Mouse (Mus musculus): ENCODE data around the gene Tceanc. TPM values are rescaled to one million over a fixed set of nuclear protein-coding genes. Genes with fewer than 3 reads are reported as not detected.

The Tceanc gene
- total and polyA plus RNA-seq, 3 experiments = 0.91 to 19.1 (median 12.6) TPM

DNA sequence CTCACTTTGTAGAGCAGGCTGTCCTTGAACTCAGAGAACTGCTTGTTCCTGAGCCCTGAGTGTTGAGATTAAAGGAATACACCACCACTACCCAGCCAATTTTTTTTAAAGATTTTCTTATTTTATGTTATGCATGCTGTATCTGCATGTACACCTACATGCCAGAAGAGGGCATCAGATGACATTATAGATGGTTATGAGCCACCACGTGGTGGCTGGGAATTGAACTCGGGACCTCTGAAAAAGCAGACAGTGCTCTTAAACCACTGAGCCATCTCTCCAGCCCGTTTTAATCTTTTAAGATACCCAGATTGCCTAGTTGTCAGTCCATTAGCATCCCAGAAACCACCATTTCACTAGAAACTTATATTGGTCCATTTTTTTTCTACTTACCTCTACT lies 64.0 kb downstream of the Tceanc start:
- Histone ChIP-seq H3K4me3 (ENCODE audit: low read depth, low read length) (no peak overlapping the region), H3K36me3 (replicated peaks) (peaks cover 49% of the 10 kb centered on the region), H3K9me3 (replicated peaks) (no peaks in the 10 kb centered on the region), H3K27me3 (ENCODE audit: insufficient read depth, low read length) (no peaks in the 10 kb centered on the region), H3K4me1 (ENCODE audit: insufficient read depth, low read depth, low read length) (no peaks in the 10 kb centered on the region)
- DNase-seq (ENCODE audit: low spot score) = no peak
- ATAC-seq (ENCODE audit: extremely low read depth, insufficient number of reproducible peaks, low FRiP score, poor library complexity, severe bottlenecking) = no peak
- TF ChIP-seq CTCF (IDR thresholded peaks at IDR 0.05; ENCODE audit: low read depth, low read length) (no peak), POLR2AphosphoS5 (IDR thresholded peaks at IDR 0.05; ENCODE audit: insufficient replicate concordance, low read depth, low read length) (no peak), GATA1 (IDR thresholded peaks at IDR 0.05; ENCODE audit: borderline replicate concordance, low read length) (no peak), GATA2 (IDR thresholded peaks at IDR 0.05; ENCODE audit: borderline replicate concordance, low read depth, low read length) (no peak), TAL1 (conservative IDR thresholded peaks at IDR 0.05; ENCODE audit: low read depth, low read length) (no peak)

DNA sequence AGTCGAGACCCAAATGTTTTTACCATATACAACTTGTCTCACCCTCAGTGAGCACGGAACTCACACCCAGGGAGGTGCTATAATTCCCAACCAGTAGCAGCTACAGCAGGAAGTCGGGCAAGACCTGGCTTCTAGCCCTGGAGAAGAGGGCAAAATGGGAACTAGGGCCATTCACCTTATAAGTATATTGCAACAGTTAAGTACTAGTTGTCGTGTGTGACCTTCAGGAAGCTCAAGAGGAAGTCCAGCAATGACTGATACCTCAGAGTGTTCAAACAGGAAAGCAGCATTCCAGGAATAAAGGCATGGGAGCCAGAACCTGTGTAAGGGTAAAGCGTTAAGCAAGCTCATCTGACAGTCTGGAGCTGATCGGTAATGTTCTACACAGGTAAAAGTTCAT lies 64.8 kb downstream of the Tceanc start:
- Histone ChIP-seq H3K4me3 (ENCODE audit: low read depth, low read length) (no peak overlapping the region), H3K27me3 (ENCODE audit: insufficient read depth, low read length) (no peaks in the 10 kb centered on the region), H3K4me1 (ENCODE audit: insufficient read depth, low read depth, low read length) (no peaks in the 10 kb centered on the region), H3K9me3 (replicated peaks) (no peaks in the 10 kb centered on the region), H3K36me3 (replicated peaks) (peaks cover 47% of the 10 kb centered on the region)
- no peak for TF ChIP-seq GATA2 (IDR thresholded peaks at IDR 0.05; ENCODE audit: borderline replicate concordance, low read depth, low read length)
- no peak for TF ChIP-seq GATA1 (IDR thresholded peaks at IDR 0.05; ENCODE audit: borderline replicate concordance, low read length)
- no peak for TF ChIP-seq POLR2AphosphoS5 (IDR thresholded peaks at IDR 0.05; ENCODE audit: insufficient replicate concordance, low read depth, low read length)
- no peak for TF ChIP-seq TAL1 (conservative IDR thresholded peaks at IDR 0.05; ENCODE audit: low read depth, low read length)
- TF ChIP-seq CTCF (IDR thresholded peaks at IDR 0.05; ENCODE audit: low read depth, low read length) = no peak
- no peak for ATAC-seq (ENCODE audit: extremely low read depth, insufficient number of reproducible peaks, low FRiP score, poor library complexity, severe bottlenecking)
- DNase-seq (ENCODE audit: low spot score) = no peak

Other genes with a start within 250 kb of the Tceanc start
- gene Trappc2, start 78.0 kb downstream of the Tceanc start, total RNA-seq (2014; fragmentation: Nextera tagmentation) = 11.7 and 14.0 TPM in 2 replicates
- gene Trappc2, start 78.0 kb downstream of the Tceanc start, total RNA-seq (2017) = 13.4 and 14.0 TPM in 2 replicates
- 0.13 and 0.26 TPM in 2 replicates for gene Trappc2, start 78.0 kb downstream of the Tceanc start, polyA plus RNA-seq (2012)
- gene Ofd1, start 77.9 kb downstream of the Tceanc start, total RNA-seq (2014; fragmentation: Nextera tagmentation) = 14.8 and 16.0 TPM in 2 replicates
- gene Ofd1, start 77.9 kb downstream of the Tceanc start, total RNA-seq (2017) = 9.9 and 12.2 TPM in 2 replicates
- gene Ofd1, start 77.9 kb downstream of the Tceanc start, polyA plus RNA-seq (2012) = 3.0 and 3.1 TPM in 2 replicates
- gene Rab9, start 38.7 kb downstream of the Tceanc start, total RNA-seq (2014; fragmentation: Nextera tagmentation) = 44.6 and 62.4 TPM in 2 replicates
- gene Rab9, start 38.7 kb downstream of the Tceanc start, total RNA-seq (2017) = 77.6 and 83.3 TPM in 2 replicates
- 1.4 and 2.4 TPM in 2 replicates for gene Rab9, start 38.7 kb downstream of the Tceanc start, polyA plus RNA-seq (2012)
- gene Egfl6, start 67.2 kb upstream of the Tceanc start, total RNA-seq (2014; fragmentation: Nextera tagmentation) = not detected in 2 replicates
- not detected in 2 replicates for gene Egfl6, start 67.2 kb upstream of the Tceanc start, total RNA-seq (2017)
- not detected in 2 replicates for gene Egfl6, start 67.2 kb upstream of the Tceanc start, polyA plus RNA-seq (2012)